Mouse (Mus musculus) liver, embryonic 13.5 days (tissue): ENCODE data around the gene 1700018G05Rik. TPM values are rescaled to one million over a fixed set of nuclear protein-coding genes. Genes with fewer than 3 reads are reported as not detected.

ENCODE experiments used
- polyA plus RNA-seq: library from polyadenylated mRNA; unstranded; fragments of >200 nt; fragmentation: Nextera tagmentation; extraction: Ambion mirVana; gene quantifications from 2 replicates; pipeline ENCODE4 v1.2.1, GENCODE M21; 2015

The 1700018G05Rik gene
- polyA plus RNA-seq, 1 experiment from 2014 or later = not detected

Other genes starting within 250 kb of the 1700018G05Rik start
- gene Gm3880, start 241.4 kb upstream of the 1700018G05Rik start, polyA plus RNA-seq = not detected in 2 replicates
- gene Gm9112, start 220.7 kb upstream of the 1700018G05Rik start, polyA plus RNA-seq = not detected in 2 replicates
- not detected in 2 replicates for gene Dmrtc1b, start 220.5 kb upstream of the 1700018G05Rik start, polyA plus RNA-seq
- not detected in 2 replicates for gene Dmrtc1c1, start 125.4 kb upstream of the 1700018G05Rik start, polyA plus RNA-seq
- not detected in 2 replicates for gene Dmrtc1c2, start 73.8 kb upstream of the 1700018G05Rik start, polyA plus RNA-seq
- gene 1700031F05Rik, start 60.4 kb upstream of the 1700018G05Rik start, polyA plus RNA-seq = not detected in 2 replicates
- not detected in 2 replicates for gene Dmrtc1a, start 19.7 kb upstream of the 1700018G05Rik start, polyA plus RNA-seq
- gene 1700011M02Rik, start 19.5 kb upstream of the 1700018G05Rik start, polyA plus RNA-seq = not detected in 2 replicates